Mouse (Mus musculus) MEL (cell line): Measurements from ENCODE around the gene Wdr62. TPM values are rescaled to one million over a fixed set of nuclear protein-coding genes. Genes with fewer than 3 reads are reported as not detected.

Experiments
- DNase-seq: peaks from one replicate; pipeline ENCODE4 v3.0.0; 2011; ENCODE audit warnings: low read depth, low spot score
- H3K27ac ChIP-seq: 2 replicates; pipeline ENCODE4 v1.5.1; 2012; ENCODE audit warnings: low read depth, mild to moderate bottlenecking, control low read depth, low read length, moderate library complexity; ENCODE audit not compliant: control insufficient read depth
- H3K27me3 ChIP-seq, 2 experiments: fragments of 150-350 bp in 1 of 2; sonication (generic) in 1 of 2; 2 replicates each; pipeline ENCODE4 v1.6.1; 2012; ENCODE audit warnings: low read length in 2 of 2, mild to moderate bottlenecking in 2 of 2, improper control_type of control experiment in 1 of 2, moderate library complexity in 1 of 2; ENCODE audit not compliant: insufficient read depth in 2 of 2, control insufficient read depth in 1 of 2
- H3K36me3 ChIP-seq, 2 experiments: 2 replicates each; pipeline ENCODE4 v1.6.1; 2012 to 2014; ENCODE audit warnings: low read length in 2 of 2, improper control_type of control experiment in 1 of 2, inconsistent platforms in 1 of 2, mild to moderate bottlenecking in 1 of 2; ENCODE audit not compliant: insufficient read depth in 2 of 2, control insufficient read depth in 1 of 2
- H3K4me1 ChIP-seq, 2 experiments: fragments of 150-350 bp in 1 of 2; sonication (generic) in 1 of 2; 2 replicates each; pipeline ENCODE4 v1.6.1; 2012; ENCODE audit warnings: low read length in 2 of 2, improper control_type of control experiment in 1 of 2, mild to moderate bottlenecking in 1 of 2; ENCODE audit not compliant: insufficient read depth in 2 of 2, control insufficient read depth in 1 of 2
- H3K4me3 ChIP-seq, 2 experiments: fragments of 150-350 bp in 1 of 2; sonication (generic) in 1 of 2; 2 replicates each; pipeline ENCODE4 v1.5.1; 2012; ENCODE audit warnings: low read depth in 2 of 2, low read length in 2 of 2, mild to moderate bottlenecking in 2 of 2, moderate library complexity in 2 of 2, control low read depth in 1 of 2, improper control_type of control experiment in 1 of 2; ENCODE audit not compliant: control insufficient read depth in 1 of 2, insufficient read depth in 1 of 2
- H3K79me2 ChIP-seq: 2 replicates; pipeline ENCODE4 v1.6.1; 2012; ENCODE audit warnings: mild to moderate bottlenecking, low read length, moderate library complexity; ENCODE audit not compliant: control insufficient read depth, poor library complexity, insufficient read depth
- H3K9ac ChIP-seq: 2 replicates; pipeline ENCODE4 v1.6.1; 2012; ENCODE audit warnings: low read depth, mild to moderate bottlenecking, control low read depth, low read length, moderate library complexity; ENCODE audit not compliant: control insufficient read depth, poor library complexity, severe bottlenecking
- H3K9me3 ChIP-seq: fragments of 150-350 bp; sonication (generic); replicated peaks from 2 replicates; pipeline ENCODE4 v1.6.1; 2012; ENCODE audit warnings: mild to moderate bottlenecking, low read length, improper control_type of control experiment, moderate library complexity; ENCODE audit not compliant: insufficient read depth
- BHLHE40 ChIP-seq: IDR thresholded peaks from 2 replicates; pipeline ENCODE4 v1.6.1; 2012; ENCODE audit warnings: low read depth, mild to moderate bottlenecking, inconsistent platforms, low read length, improper control_type of control experiment, borderline replicate concordance
- CHD2 ChIP-seq: IDR thresholded peaks from 2 replicates; pipeline ENCODE4 v1.6.1; 2011; ENCODE audit warnings: low read length, improper control_type of control experiment
- E2F4 ChIP-seq: IDR thresholded peaks from 2 replicates; pipeline ENCODE4 v1.6.1; 2011; ENCODE audit warnings: low read depth, low read length, improper control_type of control experiment, borderline replicate concordance
- ETS1 ChIP-seq: IDR thresholded peaks from 2 replicates; pipeline ENCODE4 v1.6.1; 2012; ENCODE audit warnings: low read depth, mild to moderate bottlenecking, inconsistent platforms, low read length, improper control_type of control experiment, moderate library complexity
- GABPA ChIP-seq: IDR thresholded peaks from 2 replicates; pipeline ENCODE4 v1.6.1; 2012; ENCODE audit warnings: low read depth, mild to moderate bottlenecking, inconsistent platforms, low read length, improper control_type of control experiment, moderate library complexity
- GATA1 ChIP-seq: IDR thresholded peaks from 2 replicates; pipeline ENCODE4 v1.6.1; 2011; ENCODE audit warnings: low read depth, low read length, improper control_type of control experiment
- JUND ChIP-seq: IDR thresholded peaks from 2 replicates; pipeline ENCODE4 v1.6.1; 2011; ENCODE audit warnings: low read depth, mild to moderate bottlenecking, improper control_type of control experiment, low read length
- MAX ChIP-seq: IDR thresholded peaks from 2 replicates; pipeline ENCODE4 v1.6.1; 2011; ENCODE audit warnings: low read length, improper control_type of control experiment
- MXI1 ChIP-seq: IDR thresholded peaks from 2 replicates; pipeline ENCODE4 v1.6.1; 2011; ENCODE audit warnings: mild to moderate bottlenecking, low read depth, low read length, improper control_type of control experiment
- NELFE ChIP-seq: IDR thresholded peaks from 2 replicates; pipeline ENCODE4 v1.6.1; 2011; ENCODE audit warnings: low read depth, low read length, improper control_type of control experiment
- POLR2AphosphoS5 ChIP-seq: IDR thresholded peaks from 2 replicates; pipeline ENCODE4 v1.6.1; 2012; ENCODE audit warnings: low read depth, borderline replicate concordance, mild to moderate bottlenecking, inconsistent platforms, low read length, moderate library complexity, mixed read lengths
- RCOR1 ChIP-seq: IDR thresholded peaks from 2 replicates; pipeline ENCODE4 v1.6.1; 2012; ENCODE audit warnings: low read depth, mild to moderate bottlenecking, inconsistent platforms, low read length, improper control_type of control experiment
- SMC3 ChIP-seq: IDR thresholded peaks from 2 replicates; pipeline ENCODE4 v1.6.1; 2011; ENCODE audit warnings: low read depth, low read length, improper control_type of control experiment
- ZMIZ1 ChIP-seq: IDR thresholded peaks from 2 replicates; pipeline ENCODE4 v1.6.1; 2012; ENCODE audit warnings: low read depth, mild to moderate bottlenecking, inconsistent platforms, low read length, improper control_type of control experiment, moderate library complexity
- ZNF384 ChIP-seq: IDR thresholded peaks from 2 replicates; pipeline ENCODE4 v1.6.1; 2012; ENCODE audit warnings: low read depth, mild to moderate bottlenecking, inconsistent platforms, low read length, improper control_type of control experiment
- polyA plus RNA-seq, 2 experiments: library from polyadenylated mRNA; stranded (reverse) in 1 of 2; unstranded in 1 of 2; fragments of >175 nt in 1 of 2; fragments of >200 nt in 1 of 2; gene quantifications; 2 replicates each; pipeline versions ENCODE4 v1.2.1 to v1.2.4; 2012; ENCODE audit warnings: low replicate concordance in 2 of 2, low read depth in 1 of 2; ENCODE audit not compliant: insufficient read length in 2 of 2, insufficient read depth in 1 of 2, missing spikeins in 1 of 2
- total RNA-seq: library from RNA; depleted of rRNA; stranded (reverse); fragments of 300-350 nt; gene quantifications from 2 replicates; pipeline ENCODE4 v1.2.3, GENCODE M21; 2012

Wdr62 gene
- total and polyA plus RNA-seq, 3 experiments = 6.5 to 44.8 (median 30.5) TPM

GRCm38 (mm10) chr7:30289071-30289713 is 9.0 kb upstream of the Wdr62 start:
- Histone ChIP-seq H3K79me2 (no peaks in the 10 kb centered on the region), H3K27ac (no peak overlapping the region), H3K4me3 (no peak overlapping the region), H3K9ac (no peak overlapping the region), H3K9me3 (no peaks in the 10 kb centered on the region), H3K4me1 (no peaks in the 10 kb centered on the region), H3K36me3 (no peaks in the 10 kb centered on the region), H3K27me3 (no peaks in the 10 kb centered on the region)
- TF ChIP-seq NELFE (no peak), RCOR1 (no peak), E2F4 (no peak), MXI1 (no peak)
- no peak for DNase-seq

DNA sequence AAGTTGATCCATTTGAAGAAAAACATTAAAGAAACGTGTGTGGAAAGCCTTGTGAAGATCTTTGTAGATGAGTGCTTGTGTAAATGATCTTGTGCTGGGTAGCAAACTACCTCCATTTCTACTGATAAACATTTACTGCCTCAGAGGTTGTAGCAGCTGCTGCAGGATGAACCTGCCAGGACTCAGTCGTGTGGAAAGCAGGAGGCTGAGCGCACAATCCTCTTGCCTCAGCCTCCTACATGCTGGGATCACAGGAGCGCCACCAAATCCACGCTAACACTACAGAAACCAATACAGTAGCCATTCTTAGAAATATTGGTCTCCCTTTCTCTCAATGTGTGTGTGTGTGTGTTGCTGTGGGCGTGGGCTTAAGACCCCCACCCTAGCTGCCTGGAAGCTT is 7.8 kb upstream of the Wdr62 start:
- no peaks in the 10 kb centered on the region for H3K27me3 ChIP-seq
- no peaks in the 10 kb centered on the region for H3K9me3 ChIP-seq
- TF ChIP-seq MAX (no peak), SMC3 (no peak), JUND (no peak), POLR2AphosphoS5 (no peak), ETS1 (no peak), GATA1 (no peak), ZMIZ1 (no peak), BHLHE40 (no peak), GABPA (no peak), CHD2 (no peak), ZNF384 (no peak)
- TF ChIP-seq, all 39 proteins: peak for 0

More for the DNA sequence above, 7.8 kb upstream of the Wdr62 start:
- no peak for DNase-seq
- no peaks in the 10 kb centered on the region for H3K36me3 ChIP-seq
- no peaks in the 10 kb centered on the region for H3K4me1 ChIP-seq
- no peak overlapping the region for H3K9ac ChIP-seq
- H3K27ac ChIP-seq = no peak overlapping the region
- no peaks in the 10 kb centered on the region for H3K79me2 ChIP-seq
- H3K4me3 ChIP-seq = no peak overlapping the region
